Mouse (Mus musculus) hindbrain, embryonic 14.5 days (tissue): ENCODE measurements around the gene Frmd4a. TPM values are rescaled to one million over a fixed set of nuclear protein-coding genes. Genes with fewer than 3 reads are reported as not detected.
A peak's percentile ranks its signal among the peaks of the same experiment; 100 is the strongest.

ENCODE experiments used
- ATAC-seq: fragments of 200-750 bp; cut with Nextera tagmentation; 2 replicates; pipeline ENCODE4 v1.8.0; 2017; ENCODE audit warnings: moderate number of reproducible peaks, mild to moderate bottlenecking, moderate TSS enrichment, moderate library complexity; ENCODE audit not compliant: low FRiP score
- DNase-seq: peaks from one replicate; pipeline ENCODE4 v3.0.0-alpha.2; 2015; ENCODE audit warnings: low spot score
- H3K27ac ChIP-seq: fragments of 300-500 bp; sonication (generic); 2 replicates; pipeline ENCODE4 v1.5.1; 2014; ENCODE audit warnings: mild to moderate bottlenecking, moderate library complexity
- H3K27me3 ChIP-seq: fragments of 300-500 bp; sonication (generic); 2 replicates; pipeline ENCODE4 v1.6.1; 2014; ENCODE audit warnings: mild to moderate bottlenecking, low read length, mixed read lengths; ENCODE audit not compliant: control insufficient read depth, insufficient read depth
- H3K36me3 ChIP-seq: fragments of 300-500 bp; sonication (generic); replicated peaks from 2 replicates; pipeline ENCODE4 v1.6.1; 2014; ENCODE audit not compliant: control insufficient read depth, insufficient read depth
- H3K4me1 ChIP-seq: fragments of 300-500 bp; sonication (generic); replicated peaks from 2 replicates; pipeline ENCODE4 v1.6.1; 2014; ENCODE audit warnings: antibody characterized with exemption, low read length, mixed read lengths; ENCODE audit not compliant: control insufficient read depth, insufficient read depth
- H3K4me2 ChIP-seq: fragments of 300-500 bp; sonication (generic); replicated peaks from 2 replicates; pipeline ENCODE4 v1.6.1; 2014; ENCODE audit warnings: mild to moderate bottlenecking, moderate library complexity
- H3K4me3 ChIP-seq: fragments of 300-500 bp; sonication (generic); replicated peaks from 2 replicates; pipeline ENCODE4 v1.5.1; 2014; ENCODE audit warnings: mild to moderate bottlenecking, low read length
- H3K9ac ChIP-seq: fragments of 300-500 bp; sonication (generic); 2 replicates; pipeline ENCODE4 v1.6.1; 2014
- H3K9me3 ChIP-seq: fragments of 300-500 bp; sonication (generic); 2 replicates; pipeline ENCODE4 v1.6.1; 2016; ENCODE audit warnings: low read length; ENCODE audit not compliant: control insufficient read depth
- WGBS: fragments of 180-500 bp; shearing (Covaris S2); extraction: QIAGEN DNeasy Blood & Tissue Kit; methylation state at CpG from one replicate; pipeline ENCODE4 v1.1.7; 2014; 5-methylcytosine and 5-hydroxymethylcytosine counted together
- polyA plus RNA-seq: library from polyadenylated mRNA; unstranded; fragments of >200 nt; fragmentation: Nextera tagmentation; extraction: Ambion mirVana; gene quantifications from 2 replicates; pipeline ENCODE4 v1.2.1, GENCODE M21; 2014

Frmd4a gene
- polyA plus RNA-seq, 1 experiment from 2014 or later: 56.9 TPM

GRCm38 (mm10) chr2:4339128-4339527 is 321.6 kb downstream of the Frmd4a start:
- ATAC-seq (no peak), DNase-seq (no peak)
- H3K36me3 ChIP-seq: no peaks in the 10 kb centered on the region
- no peak overlapping the region for H3K9ac ChIP-seq
- no peaks in the 10 kb centered on the region for H3K9me3 ChIP-seq
- H3K4me2 ChIP-seq: no peak overlapping the region
- no peaks in the 10 kb centered on the region for H3K27me3 ChIP-seq
- H3K4me3 ChIP-seq: no peak overlapping the region
- peak overlapping the region; percentile 10; the same call in 1 of the 2 replicates for H3K27ac ChIP-seq
- peaks cover 10% of the 10 kb centered on the region; the same call in 1 of the 2 replicates for H3K4me1 ChIP-seq
- WGBS: 63% methylated on average over 4 of the region's 4 CpGs

- WGBS: 62% methylated on average over 3 of the region's 3 CpGs
- H3K4me2 ChIP-seq: no peak overlapping the region
- H3K9me3 ChIP-seq: no peaks in the 10 kb centered on the region
- H3K4me1 ChIP-seq: peaks cover 6% of the 10 kb centered on the region; the same call in 1 of the 2 replicates
- no peak overlapping the region for H3K4me3 ChIP-seq
- H3K36me3 ChIP-seq: no peaks in the 10 kb centered on the region
- no peak overlapping the region; the same call in 1 of the 2 replicates for H3K27ac ChIP-seq
- no peak for ATAC-seq
- no peak for DNase-seq
- no peak overlapping the region for H3K9ac ChIP-seq
- no peaks in the 10 kb centered on the region for H3K27me3 ChIP-seq
Observed at GRCm38 (mm10) chr2:4339530-4340218, 322.2 kb downstream of the Frmd4a start.

GRCm38 (mm10) chr2:4340378-4340777 is 322.9 kb downstream of the Frmd4a start:
- no peak for ATAC-seq
- DNase-seq: no peak
- Histone ChIP-seq H3K4me1 (peaks cover 6% of the 10 kb centered on the region; the same call in 1 of the 2 replicates), H3K4me2 (no peak overlapping the region), H3K27ac (no peak overlapping the region; the same call in 1 of the 2 replicates), H3K27me3 (no peaks in the 10 kb centered on the region), H3K36me3 (no peaks in the 10 kb centered on the region), H3K9me3 (no peaks in the 10 kb centered on the region), H3K4me3 (no peak overlapping the region), H3K9ac (no peak overlapping the region)
- WGBS: 56% methylated on average over 10 of the region's 10 CpGs

- H3K36me3 ChIP-seq: no peaks in the 10 kb centered on the region
- H3K9ac ChIP-seq: no peak overlapping the region
- H3K4me2 ChIP-seq: no peak overlapping the region
- ATAC-seq (no peak), DNase-seq (no peak)
- H3K27me3 ChIP-seq: no peaks in the 10 kb centered on the region
- H3K9me3 ChIP-seq: no peaks in the 10 kb centered on the region
- WGBS: 69% methylated on average over 1 of the region's 1 CpGs
- H3K4me3 ChIP-seq: no peak overlapping the region
- H3K4me1 ChIP-seq: peaks cover 8% of the 10 kb centered on the region; the same call in 1 of the 2 replicates
- H3K27ac ChIP-seq: no peak overlapping the region
Observed at GRCm38 (mm10) chr2:4341141-4341540, 323.6 kb downstream of the Frmd4a start.

GRCm38 (mm10) chr2:4342005-4342404 is 324.5 kb downstream of the Frmd4a start:
- DNase-seq (no peak), ATAC-seq (no peak)
- 71% methylated on average over 7 of the region's 7 CpGs for WGBS
- Histone ChIP-seq H3K36me3 (no peaks in the 10 kb centered on the region), H3K4me2 (no peak overlapping the region), H3K9ac (no peak overlapping the region), H3K4me1 (peaks cover 6% of the 10 kb centered on the region; the same call in 1 of the 2 replicates), H3K9me3 (no peaks in the 10 kb centered on the region), H3K27me3 (no peaks in the 10 kb centered on the region), H3K4me3 (no peak overlapping the region), H3K27ac (no peak overlapping the region)

GRCm38 (mm10) chr2:4344411-4344810 is 326.9 kb downstream of the Frmd4a start:
- 86% methylated on average over 5 of the region's 5 CpGs for WGBS
- DNase-seq (no peak), ATAC-seq (no peak)
- Histone ChIP-seq H3K27ac (no peak overlapping the region), H3K9me3 (no peaks in the 10 kb centered on the region), H3K4me1 (peaks cover 5% of the 10 kb centered on the region; the same call in 1 of the 2 replicates), H3K36me3 (no peaks in the 10 kb centered on the region), H3K27me3 (no peaks in the 10 kb centered on the region), H3K4me3 (no peak overlapping the region), H3K9ac (no peak overlapping the region), H3K4me2 (no peak overlapping the region)

- H3K9ac ChIP-seq: no peak overlapping the region
- H3K9me3 ChIP-seq: no peaks in the 10 kb centered on the region
- peaks cover 5% of the 10 kb centered on the region; the same call in 1 of the 2 replicates for H3K4me1 ChIP-seq
- ATAC-seq: no peak
- WGBS: 77% methylated on average over 6 of the region's 6 CpGs
- no peaks in the 10 kb centered on the region for H3K27me3 ChIP-seq
- no peak overlapping the region for H3K4me3 ChIP-seq
- H3K27ac ChIP-seq: no peak overlapping the region
- H3K4me2 ChIP-seq: no peak overlapping the region
- DNase-seq: no peak
- no peaks in the 10 kb centered on the region for H3K36me3 ChIP-seq
Observed at GRCm38 (mm10) chr2:4346232-4346631, 328.7 kb downstream of the Frmd4a start.

GRCm38 (mm10) chr2:4346953-4347352 is 329.4 kb downstream of the Frmd4a start:
- ATAC-seq (no peak), DNase-seq (no peak)
- H3K4me2 ChIP-seq: no peak overlapping the region
- H3K27ac ChIP-seq: no peak overlapping the region
- H3K9ac ChIP-seq: no peak overlapping the region
- peaks cover 5% of the 10 kb centered on the region; the same call in 1 of the 2 replicates for H3K4me1 ChIP-seq
- no peaks in the 10 kb centered on the region for H3K9me3 ChIP-seq
- no peaks in the 10 kb centered on the region for H3K27me3 ChIP-seq
- H3K36me3 ChIP-seq: no peaks in the 10 kb centered on the region
- 74% methylated on average over 1 of the region's 1 CpGs for WGBS
- no peak overlapping the region for H3K4me3 ChIP-seq

- 67% methylated on average over 3 of the region's 3 CpGs for WGBS
- no peak for ATAC-seq
- H3K9ac ChIP-seq: no peak overlapping the region
Observed at GRCm38 (mm10) chr2:4347782-4348181, 330.3 kb downstream of the Frmd4a start.

More at GRCm38 (mm10) chr2:4347782-4348181, 330.3 kb downstream of the Frmd4a start:
- no peaks in the 10 kb centered on the region for H3K27me3 ChIP-seq
- H3K4me1 ChIP-seq: peaks cover 5% of the 10 kb centered on the region; the same call in 1 of the 2 replicates
- H3K36me3 ChIP-seq: no peaks in the 10 kb centered on the region
- H3K4me3 ChIP-seq: no peak overlapping the region
- H3K27ac ChIP-seq: no peak overlapping the region
- no peak overlapping the region for H3K4me2 ChIP-seq
- no peaks in the 10 kb centered on the region for H3K9me3 ChIP-seq
- no peak for DNase-seq
